Mouse (Mus musculus): ENCODE data around the gene Sept7.

GRCm38 (mm10) chr9:25243926-25244657, 8.1 kb upstream of the Sept7 start:
- no peak for TF ChIP-seq CTCF (conservative IDR thresholded peaks at IDR 0.05; ENCODE audit: insufficient read depth, insufficient read length, low read depth, low read length)
- no peak for TF ChIP-seq POLR2A (IDR thresholded peaks at IDR 0.05; ENCODE audit: low read depth, low read length)
